Mouse (Mus musculus) brain, embryonic 14.5 days (tissue): Measurements from ENCODE around the gene Arid4a.

Experiments
- CTCF ChIP-seq: fragments of 200-500 bp; IDR thresholded peaks from 2 replicates; pipeline ENCODE4 v1.5.1; 2012; ENCODE audit warnings: inconsistent platforms, mild to moderate bottlenecking, moderate library complexity, borderline replicate concordance; ENCODE audit not compliant: insufficient read depth, insufficient read length; ENCODE audit errors: extremely low read depth
- POLR2A ChIP-seq: fragments of 200-500 bp; IDR thresholded peaks from 2 replicates; pipeline ENCODE4 v1.6.1; 2012; ENCODE audit warnings: mild to moderate bottlenecking, inconsistent platforms, borderline replicate concordance; ENCODE audit not compliant: poor library complexity, insufficient read depth, insufficient read length, severe bottlenecking; ENCODE audit errors: extremely low read depth

DNA sequence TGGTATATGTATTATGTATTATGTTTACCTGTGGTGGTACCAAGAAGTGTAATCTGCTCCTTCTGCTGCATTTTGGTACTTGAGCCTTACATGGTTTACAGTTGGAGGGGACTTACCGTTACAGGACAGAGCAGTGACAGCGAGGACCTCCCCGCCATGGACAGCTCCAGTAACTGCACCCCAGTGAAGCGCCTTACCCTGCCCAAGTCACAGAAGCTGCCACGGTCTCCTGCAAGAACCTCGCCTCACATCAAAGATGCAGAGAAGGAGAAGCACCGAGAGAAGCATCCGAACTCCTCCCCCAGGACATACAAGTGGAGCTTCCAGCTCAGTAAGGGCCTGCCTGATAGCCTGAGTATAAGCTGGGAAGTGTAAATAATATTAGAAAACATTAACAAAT lies 70.5 kb downstream of the Arid4a start:
- TF ChIP-seq POLR2A (no peak), CTCF (no peak)
